Mouse (Mus musculus): ENCODE data around the gene Zkscan17. TPM values are rescaled to one million over a fixed set of nuclear protein-coding genes. Genes with fewer than 3 reads are reported as not detected.

Zkscan17 gene
- polyA plus RNA-seq, 1 experiment from 2014 or later = 22.9 TPM

DNA sequence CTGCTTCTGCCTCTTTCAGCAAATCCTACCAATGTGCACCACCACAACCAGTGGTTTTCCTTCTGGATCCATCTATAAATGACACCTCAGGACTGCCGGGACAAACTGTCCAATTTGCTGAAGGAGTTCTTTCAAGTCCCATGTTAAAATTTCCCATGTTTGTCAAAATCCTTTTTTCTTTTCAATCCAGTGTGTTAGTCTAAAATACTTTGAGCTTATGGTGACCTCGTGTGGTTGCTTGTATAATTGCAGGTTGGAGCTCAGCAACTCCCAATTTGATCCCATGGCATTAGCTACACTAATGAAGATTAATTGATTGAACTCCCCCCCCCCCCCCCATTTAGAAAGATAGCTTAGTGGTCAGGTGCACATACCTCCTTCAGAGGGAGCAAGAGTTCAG is 43.3 kb downstream of the Zkscan17 start:
- WGBS = 12% methylated on average over 2 of the region's 2 CpGs
- no peaks in the 10 kb centered on the region for H3K9me3 ChIP-seq
- no peaks in the 10 kb centered on the region for H3K27me3 ChIP-seq (ENCODE audit: insufficient read depth, poor library complexity, severe bottlenecking)
- DNase-seq (ENCODE audit: low spot score) = no peak
- H3K27ac ChIP-seq = no peak overlapping the region
- 0 out of 2 replicates have a peak, but pooled peaks cover 7% of the 10 kb centered on the region for H3K4me1 ChIP-seq
- H3K36me3 ChIP-seq = peaks cover 32% of the 10 kb centered on the region
- H3K4me3 ChIP-seq = no peak overlapping the region

GRCm38 (mm10) chr11:59477240-59477639 is 49.3 kb downstream of the Zkscan17 start:
- Histone ChIP-seq H3K4me3 (no peak overlapping the region), H3K27me3 (ENCODE audit: insufficient read depth, poor library complexity, severe bottlenecking) (no peaks in the 10 kb centered on the region), H3K4me1 (peaks cover 5% of the 10 kb centered on the region; the same call in 1 of the 2 replicates), H3K9me3 (no peaks in the 10 kb centered on the region), H3K27ac (no peak overlapping the region), H3K36me3 (no peaks in the 10 kb centered on the region)
- WGBS = 69% methylated on average over 6 of the region's 6 CpGs
- DNase-seq (ENCODE audit: low spot score) = no peak

- no peaks in the 10 kb centered on the region for H3K36me3 ChIP-seq
- H3K4me1 ChIP-seq = peaks cover 12% of the 10 kb centered on the region; the same call in 1 of the 2 replicates
- H3K4me3 ChIP-seq = peak within 1 kb of the TSS; percentile 92
- peak; percentile 93 for DNase-seq (ENCODE audit: low spot score)
- H3K27me3 ChIP-seq (ENCODE audit: insufficient read depth, poor library complexity, severe bottlenecking) = no peaks in the 10 kb centered on the region
- no peaks in the 10 kb centered on the region for H3K9me3 ChIP-seq
- peak within 1 kb of the TSS; percentile 93 for H3K27ac ChIP-seq
- under 1% methylated on average over 19 of the region's 19 CpGs for WGBS
Measured at GRCm38 (mm10) chr11:59472326-59472677, 54.2 kb downstream of the Zkscan17 start, which contains the start of gene Zfp867. TSS of gene Zfp867 (minus strand) at chr11:59472474.

DNA sequence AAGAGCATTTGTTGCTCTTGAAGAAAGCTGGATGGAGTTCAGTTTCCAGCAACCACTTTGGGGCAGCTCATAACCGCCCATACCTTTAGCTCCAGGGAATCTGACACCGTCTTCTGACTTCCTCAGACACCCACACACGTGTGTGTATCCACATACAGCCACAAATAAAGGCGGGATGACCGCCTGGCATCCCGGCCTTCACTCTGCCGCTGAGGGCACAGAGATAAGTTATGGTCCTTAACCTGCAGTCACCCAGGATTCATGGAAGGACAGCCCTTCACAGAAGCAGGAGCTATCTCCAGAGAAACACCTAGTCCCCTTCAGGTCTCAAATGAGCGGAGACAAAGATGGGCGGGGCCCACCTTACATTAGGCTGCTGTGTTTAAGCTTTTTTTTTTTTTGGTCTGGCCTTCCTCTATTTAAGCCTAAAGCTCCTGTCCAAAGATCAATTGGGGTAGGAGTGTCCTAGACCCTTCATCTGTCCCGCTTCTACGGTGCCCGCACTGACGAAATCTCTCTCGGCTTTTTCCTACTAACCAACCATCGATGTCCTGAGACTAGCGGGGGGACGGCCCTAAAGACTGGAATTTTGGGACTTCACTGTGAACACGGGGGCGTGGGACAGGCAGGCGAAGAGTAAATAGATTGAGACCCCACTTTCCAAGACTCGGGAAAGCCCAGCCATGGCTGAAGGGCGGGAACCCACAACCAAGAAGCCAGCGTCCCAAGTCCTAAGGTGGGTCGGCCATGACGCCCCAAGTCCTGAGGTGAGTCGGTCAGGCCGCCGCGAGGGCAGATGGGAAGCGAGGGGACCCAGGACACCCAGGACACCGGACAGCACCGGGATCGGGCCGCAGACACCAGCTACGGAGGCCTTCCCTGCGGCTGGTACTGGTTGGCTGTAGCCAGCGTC is 54.9 kb downstream of the Zkscan17 start:
- H3K36me3 ChIP-seq = peaks cover 5% of the 10 kb centered on the region
- DNase-seq (ENCODE audit: low spot score) = peak; percentile 81
- 4% methylated on average over 37 of the region's 37 CpGs for WGBS
- H3K27ac ChIP-seq = peak overlapping the region; percentile 93
- H3K4me3 ChIP-seq = peak overlapping the region; percentile 92
- peaks cover 12% of the 10 kb centered on the region; the same call in 1 of the 2 replicates for H3K4me1 ChIP-seq
- no peaks in the 10 kb centered on the region for H3K27me3 ChIP-seq (ENCODE audit: insufficient read depth, poor library complexity, severe bottlenecking)
- H3K9me3 ChIP-seq = no peaks in the 10 kb centered on the region

DNA sequence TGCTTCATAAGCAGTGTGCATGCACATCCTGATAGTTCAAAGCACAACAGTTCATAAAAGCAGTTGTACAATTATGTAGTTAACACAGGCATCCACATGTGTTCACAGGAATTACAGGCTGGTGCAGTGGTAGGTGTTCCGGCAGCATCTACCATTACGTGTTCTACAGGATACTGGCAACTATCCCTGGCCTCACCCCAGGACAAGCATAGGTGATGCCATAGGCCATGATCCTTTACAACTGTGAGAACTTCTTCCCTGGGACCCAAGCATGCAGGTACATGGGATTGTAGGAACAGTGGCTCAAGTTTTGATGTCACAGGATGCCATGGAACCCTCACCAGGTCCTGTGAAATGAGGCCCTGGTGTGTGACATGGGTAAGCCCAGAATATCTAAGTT is 66.1 kb downstream of the Zkscan17 start:
- peaks cover 79% of the 10 kb centered on the region for H3K36me3 ChIP-seq
- DNase-seq (ENCODE audit: low spot score) = no peak

DNA sequence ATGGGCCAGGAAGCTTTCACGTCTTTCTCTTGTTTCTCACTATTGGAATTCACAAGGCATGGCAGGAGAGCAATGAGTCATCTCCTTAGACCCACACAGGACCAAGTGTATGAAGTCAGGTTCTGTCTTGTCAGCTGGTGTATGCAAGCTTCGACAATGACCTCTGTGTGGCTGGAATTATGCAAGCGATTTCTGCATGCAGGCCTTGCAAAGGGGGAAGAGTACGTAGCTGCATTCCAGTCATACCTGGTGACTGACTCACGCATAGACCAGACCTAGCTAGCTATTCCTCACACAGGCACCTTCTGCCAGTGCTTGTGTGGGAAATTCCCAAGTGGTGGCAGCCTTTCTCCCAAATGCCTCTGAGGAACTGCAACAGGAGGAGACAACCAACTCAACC is 67.6 kb downstream of the Zkscan17 start:
- peak; percentile 95 for DNase-seq (ENCODE audit: low spot score)
- Histone ChIP-seq H3K27me3 (ENCODE audit: insufficient read depth, poor library complexity, severe bottlenecking) (no peaks in the 10 kb centered on the region), H3K9me3 (peaks cover 14% of the 10 kb centered on the region), H3K36me3 (peaks cover 79% of the 10 kb centered on the region), H3K4me1 (peaks cover 15% of the 10 kb centered on the region), H3K27ac (peak overlapping the region; percentile 81), H3K4me3 (0 out of 2 replicates have a peak overlapping the region, but pooled peaks have one; percentile 1)
- 13% methylated on average over 5 of the region's 5 CpGs for WGBS

More for the DNA sequence above, 66.1 kb downstream of the Zkscan17 start:
- Histone ChIP-seq H3K4me1 (peaks cover 15% of the 10 kb centered on the region), H3K4me3 (no peak overlapping the region), H3K9me3 (peaks cover 21% of the 10 kb centered on the region), H3K27me3 (ENCODE audit: insufficient read depth, poor library complexity, severe bottlenecking) (no peaks in the 10 kb centered on the region), H3K27ac (no peak overlapping the region)
- WGBS = 93% methylated on average over 2 of the region's 2 CpGs

DNA sequence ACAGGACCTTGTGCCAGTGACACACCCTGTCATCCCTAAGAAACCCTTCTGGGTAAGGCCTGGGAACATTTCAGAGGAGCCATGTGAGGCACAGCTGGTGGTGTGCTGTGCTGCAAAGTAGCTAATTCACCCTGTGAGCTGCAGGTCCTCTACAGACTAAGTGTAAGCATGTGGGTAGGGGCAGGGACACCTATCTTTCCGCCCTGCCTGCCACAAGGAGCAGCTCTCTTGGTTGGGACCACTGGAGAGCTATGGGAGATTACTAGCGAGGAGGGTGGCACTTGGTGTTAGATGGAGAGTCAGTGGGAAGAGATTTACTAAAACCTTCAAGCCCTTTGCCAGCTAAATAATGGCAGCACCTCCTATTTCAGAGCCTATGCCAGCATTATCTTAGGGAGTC is 69.7 kb downstream of the Zkscan17 start:
- Histone ChIP-seq H3K4me1 (peaks cover 15% of the 10 kb centered on the region), H3K27ac (no peak overlapping the region), H3K4me3 (no peak overlapping the region), H3K9me3 (no peaks in the 10 kb centered on the region), H3K36me3 (peaks cover 77% of the 10 kb centered on the region), H3K27me3 (ENCODE audit: insufficient read depth, poor library complexity, severe bottlenecking) (no peaks in the 10 kb centered on the region)
- no peak for DNase-seq (ENCODE audit: low spot score)
- WGBS = 63% methylated on average over 2 of the region's 2 CpGs

DNA sequence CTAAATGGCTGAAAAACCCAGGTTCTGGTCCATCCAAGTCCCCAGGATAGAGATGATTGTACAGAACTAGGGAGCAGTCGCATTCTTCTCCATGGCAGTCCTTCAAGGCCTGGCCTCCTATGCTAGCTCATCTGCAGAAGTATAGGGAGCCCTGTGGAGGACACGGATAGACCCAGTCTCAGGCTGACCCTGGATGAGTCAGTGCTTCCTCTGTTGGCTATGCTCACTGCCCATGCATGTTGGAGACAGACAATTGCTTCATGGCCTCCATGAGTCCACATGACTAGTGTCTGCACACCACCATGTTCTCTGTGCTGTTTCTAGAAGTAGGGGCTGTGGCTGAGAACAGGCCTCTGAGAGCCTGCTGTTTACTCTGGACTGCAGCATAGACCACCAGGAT is 70.2 kb downstream of the Zkscan17 start:
- Histone ChIP-seq H3K27me3 (ENCODE audit: insufficient read depth, poor library complexity, severe bottlenecking) (no peaks in the 10 kb centered on the region), H3K4me1 (peaks cover 21% of the 10 kb centered on the region), H3K36me3 (peaks cover 77% of the 10 kb centered on the region), H3K9me3 (no peaks in the 10 kb centered on the region), H3K27ac (no peak overlapping the region), H3K4me3 (no peak overlapping the region)
- no peak for DNase-seq (ENCODE audit: low spot score)
- WGBS = 96% methylated on average over 2 of the region's 2 CpGs

DNA sequence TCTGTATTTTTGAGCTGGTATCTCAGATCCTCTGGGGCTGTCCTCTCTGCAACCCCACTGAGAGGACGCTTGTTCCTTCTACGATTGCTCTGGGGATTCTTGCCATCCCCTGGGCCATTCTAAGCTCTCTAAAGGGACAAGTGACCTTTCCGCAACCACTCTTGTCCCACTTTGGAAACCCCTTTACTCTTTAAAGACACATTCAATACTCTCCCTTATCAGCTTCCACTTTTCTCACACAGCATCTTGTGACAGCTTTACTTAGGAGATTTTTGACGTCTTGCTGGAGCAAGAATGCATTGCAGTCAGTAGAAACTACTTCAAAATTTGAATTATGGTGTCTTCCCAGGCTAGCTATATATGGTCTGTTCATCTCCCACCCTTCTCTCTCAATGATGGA is 75.5 kb downstream of the Zkscan17 start, which contains the start of gene Snap47:
TSS of gene Snap47 (minus strand) at position 101 of the 400 bp plus-strand sequence.
- Histone ChIP-seq H3K27ac (peak within 1 kb of the TSS; percentile 91), H3K4me1 (peaks cover 31% of the 10 kb centered on the region), H3K27me3 (ENCODE audit: insufficient read depth, poor library complexity, severe bottlenecking) (no peaks in the 10 kb centered on the region), H3K4me3 (peak within 1 kb of the TSS; percentile 78), H3K9me3 (no peaks in the 10 kb centered on the region), H3K36me3 (peaks cover 48% of the 10 kb centered on the region)
- 50% methylated on average over 4 of the region's 4 CpGs for WGBS
- no peak for DNase-seq (ENCODE audit: low spot score)

DNA sequence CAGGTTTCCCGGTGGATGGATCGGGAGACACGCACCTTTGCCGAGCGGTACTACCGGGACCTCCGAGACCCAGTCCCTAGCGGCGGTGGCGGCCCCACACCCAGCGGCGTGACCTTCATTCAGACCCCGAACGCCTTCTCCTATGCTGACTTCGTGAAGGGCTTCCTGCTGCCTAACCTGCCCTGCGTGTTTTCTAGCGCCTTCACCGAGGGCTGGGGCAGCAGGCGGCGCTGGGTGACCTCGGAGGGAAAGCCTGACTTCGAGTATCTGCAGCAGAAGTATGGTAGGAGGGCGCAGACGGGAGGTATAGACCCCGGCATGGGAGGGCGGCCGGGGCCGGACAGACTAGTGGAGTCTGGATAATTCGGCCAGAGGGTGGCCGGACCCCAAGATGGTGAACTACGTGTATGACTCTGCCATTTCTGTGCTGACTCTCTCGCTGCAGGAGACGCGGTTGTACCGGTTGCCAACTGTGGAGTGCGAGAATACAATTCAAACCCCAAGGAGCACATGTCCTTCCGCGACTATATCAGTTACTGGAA is 76.2 kb downstream of the Zkscan17 start:
- peaks cover 46% of the 10 kb centered on the region for H3K36me3 ChIP-seq
- H3K4me3 ChIP-seq = peak overlapping the region; percentile 78
- peak overlapping the region; percentile 91 for H3K27ac ChIP-seq
- WGBS = under 1% methylated on average over 38 of the region's 38 CpGs
- DNase-seq (ENCODE audit: low spot score) = no peak
- peaks cover 31% of the 10 kb centered on the region for H3K4me1 ChIP-seq
- H3K27me3 ChIP-seq (ENCODE audit: insufficient read depth, poor library complexity, severe bottlenecking) = no peaks in the 10 kb centered on the region
- no peaks in the 10 kb centered on the region for H3K9me3 ChIP-seq

DNA sequence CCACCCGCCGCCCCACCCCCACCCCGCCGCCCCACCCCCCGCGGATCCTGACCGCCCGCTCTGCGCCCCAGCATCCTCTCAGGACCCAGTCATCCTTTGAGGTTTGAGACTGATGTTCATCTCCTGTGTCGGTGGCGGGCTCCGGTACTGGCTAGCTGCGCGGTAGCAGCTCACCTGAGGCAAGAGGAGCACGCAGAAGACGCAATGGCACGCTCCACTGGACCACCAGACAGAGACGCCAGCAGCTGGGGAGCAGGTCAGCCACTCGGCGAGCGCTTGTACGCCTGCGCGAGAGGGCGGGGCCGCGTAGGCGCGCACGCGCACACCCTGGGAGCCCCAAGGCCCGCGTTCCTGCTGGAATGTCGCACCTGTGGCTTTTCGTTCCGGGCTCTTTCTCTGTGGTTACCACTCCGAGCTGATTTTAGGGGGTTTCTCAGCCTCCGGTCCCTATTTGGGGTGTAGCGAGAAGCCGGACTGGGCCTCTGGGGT is 76.8 kb downstream of the Zkscan17 start, which contains the start of gene Jmjd4:
TSS of gene Jmjd4 (plus strand) at position 305 of the 489 bp plus-strand sequence.
- Histone ChIP-seq H3K27ac (peak within 1 kb of the TSS; percentile 91), H3K4me1 (peaks cover 31% of the 10 kb centered on the region), H3K36me3 (peaks cover 42% of the 10 kb centered on the region), H3K27me3 (ENCODE audit: insufficient read depth, poor library complexity, severe bottlenecking) (no peaks in the 10 kb centered on the region), H3K4me3 (peak within 1 kb of the TSS; percentile 78), H3K9me3 (no peaks in the 10 kb centered on the region)
- under 1% methylated on average over 31 of the region's 40 CpGs for WGBS
- DNase-seq (ENCODE audit: low spot score) = peak; percentile 95

- H3K27ac ChIP-seq = no peak overlapping the region
- no peaks in the 10 kb centered on the region for H3K27me3 ChIP-seq (ENCODE audit: insufficient read depth, poor library complexity, severe bottlenecking)
- no peak for DNase-seq (ENCODE audit: low spot score)
- H3K9me3 ChIP-seq = no peaks in the 10 kb centered on the region
- H3K36me3 ChIP-seq = peaks cover 29% of the 10 kb centered on the region
- peaks cover 4% of the 10 kb centered on the region; the same call in 1 of the 2 replicates for H3K4me1 ChIP-seq
- no peak overlapping the region for H3K4me3 ChIP-seq
Measured at GRCm38 (mm10) chr11:59443102-59443501, 83.4 kb downstream of the Zkscan17 start.

GRCm38 (mm10) chr11:59437954-59438353 is 88.6 kb downstream of the Zkscan17 start:
- no peak overlapping the region for H3K4me3 ChIP-seq
- 0 out of 2 replicates have a peak, but pooled peaks cover 9% of the 10 kb centered on the region for H3K9me3 ChIP-seq
- H3K36me3 ChIP-seq = peaks cover 57% of the 10 kb centered on the region

More at GRCm38 (mm10) chr11:59437954-59438353, 88.6 kb downstream of the Zkscan17 start:
- H3K4me1 ChIP-seq = peaks cover 2% of the 10 kb centered on the region; the same call in 1 of the 2 replicates
- WGBS = 90% methylated on average over 12 of the region's 12 CpGs
- H3K27me3 ChIP-seq (ENCODE audit: insufficient read depth, poor library complexity, severe bottlenecking) = no peaks in the 10 kb centered on the region
- H3K27ac ChIP-seq = no peak overlapping the region
- DNase-seq (ENCODE audit: low spot score) = no peak

Data from heart, embryonic 10.5 days (tissue).